In genomic region chr2:104814181-104814951, GRCm38 (mm10) we compare ENCODE assay signal across 13 mouse cellular contexts. TPM values are rescaled to one million over a fixed set of nuclear protein-coding genes. Genes with fewer than 3 reads are reported as not detected.
DNase-seq lines count a peak whose midpoint lies in the region; ATAC-seq and TF ChIP-seq lines count a peak whose summit lies in the region.
"Had no signal": no experiment of that assay in that cellular context is flagged by ENCODE, and none has a peak within 500 bp of the region (broad histone marks: within the 10 kb centered on the region; RNA-seq: fewer than 3 reads in every experiment).

No protein-coding gene starts in this region.

- 67% methylated on average over 5 of the region's 5 CpGs for WGBS in heart, embryonic 13.5 days
- WGBS in heart, embryonic 10.5 days: 73% methylated on average over 5 of the region's 5 CpGs
- WGBS in forebrain, postnatal 0 days: 27% methylated on average over 5 of the region's 5 CpGs
- WGBS in midbrain, embryonic 12.5 days: 52% methylated on average over 5 of the region's 5 CpGs

- H3K27me3 ChIP-seq in heart, embryonic 13.5 days (replicated peaks): no peaks in the 10 kb centered on the region
- H3K27me3 ChIP-seq in heart, embryonic 10.5 days (ENCODE audit: insufficient read depth, poor library complexity, severe bottlenecking): no peaks in the 10 kb centered on the region
- no peaks in the 10 kb centered on the region for H3K27me3 ChIP-seq in forebrain, postnatal 0 days (ENCODE audit: insufficient read depth, low read length)
- no peaks in the 10 kb centered on the region for H3K27me3 ChIP-seq in midbrain, embryonic 12.5 days

- H3K36me3 ChIP-seq in heart, embryonic 13.5 days: peaks cover 11% of the 10 kb centered on the region; the same call in 1 of the 2 replicates
- no peaks in the 10 kb centered on the region for H3K36me3 ChIP-seq in heart, embryonic 10.5 days
- H3K36me3 ChIP-seq in forebrain, postnatal 0 days (ENCODE audit: insufficient read depth): no peaks in the 10 kb centered on the region
- 0 out of 2 replicates have a peak, but pooled peaks cover 6% of the 10 kb centered on the region for H3K36me3 ChIP-seq in midbrain, embryonic 12.5 days

- no peak for DNase-seq in heart, embryonic 10.5 days (ENCODE audit: low spot score)
- peak; percentile 4 for DNase-seq in NIH3T3 (ENCODE audit: low read depth)
- peak; percentile 10 for DNase-seq in forebrain, postnatal 0 days
- DNase-seq in spleen, postnatal 4 days (ENCODE audit: low spot score in 2 of 2): no peak
- no peak for DNase-seq in layer of hippocampus, adult 11-12 months (ENCODE audit: low spot score)
- DNase-seq: adrenal gland, adult 2 months; heart, postnatal 36 days; left cerebral cortex, postnatal 4 days; thymus, adult 18-20 months had no signal

- peak overlapping the region; percentile 95; the same call in 1 of the 2 replicates for H3K4me2 ChIP-seq in heart, embryonic 13.5 days
- H3K4me2 ChIP-seq in forebrain, postnatal 0 days (ENCODE audit: low read depth): peak overlapping the region; percentile 78
- peak overlapping the region; percentile 64 for H3K4me2 ChIP-seq in midbrain, embryonic 12.5 days (replicated peaks)

- no peak for TF ChIP-seq CTCF in forebrain, postnatal 0 days (IDR thresholded peaks at IDR 0.05; ENCODE audit: low read depth)

- ATAC-seq in heart, embryonic 13.5 days (ENCODE audit: extremely low read depth, insufficient number of reproducible peaks, low FRiP score, low TSS enrichment): no peak
- no peak for ATAC-seq in forebrain, postnatal 0 days
- ATAC-seq in midbrain, embryonic 12.5 days (ENCODE audit: low FRiP score, low read depth): no peak
- ATAC-seq in inflammation-experienced regulatory T-cells, adult 6 months: no peak

- H3K9me3 ChIP-seq in heart, embryonic 13.5 days: no peaks in the 10 kb centered on the region
- no peaks in the 10 kb centered on the region for H3K9me3 ChIP-seq in heart, embryonic 10.5 days
- H3K9me3 ChIP-seq in forebrain, postnatal 0 days (ENCODE audit: low read length): no peaks in the 10 kb centered on the region
- no peaks in the 10 kb centered on the region for H3K9me3 ChIP-seq in midbrain, embryonic 12.5 days

- 0 out of 2 replicates have a peak overlapping the region, but pooled peaks have one; percentile 24 for H3K9ac ChIP-seq in heart, embryonic 13.5 days
- H3K9ac ChIP-seq in forebrain, postnatal 0 days: 0 out of 2 replicates have a peak overlapping the region, but pooled peaks have one; percentile 10
- H3K9ac ChIP-seq in midbrain, embryonic 12.5 days (replicated peaks): no peak overlapping the region

- H3K27ac ChIP-seq in heart, embryonic 13.5 days (replicated peaks): no peak overlapping the region
- H3K27ac ChIP-seq in heart, embryonic 10.5 days: no peak overlapping the region
- H3K27ac ChIP-seq in forebrain, postnatal 0 days (ENCODE audit: low read depth, low read length): no peak overlapping the region
- 0 out of 2 replicates have a peak overlapping the region, but pooled peaks have one; percentile 7 for H3K27ac ChIP-seq in midbrain, embryonic 12.5 days (replicated peaks)

- no peak overlapping the region for H3K4me3 ChIP-seq in heart, embryonic 13.5 days
- no peak overlapping the region; the same call in 1 of the 2 replicates for H3K4me3 ChIP-seq in heart, embryonic 10.5 days
- H3K4me3 ChIP-seq in forebrain, postnatal 0 days (ENCODE audit: low read depth, low read length): peak overlapping the region; percentile 96
- H3K4me3 ChIP-seq in midbrain, embryonic 12.5 days: peak overlapping the region; percentile 19; the same call in 1 of the 2 replicates

- H3K4me1 ChIP-seq in heart, embryonic 13.5 days: peaks cover 41% of the 10 kb centered on the region
- H3K4me1 ChIP-seq in heart, embryonic 10.5 days: peaks cover 12% of the 10 kb centered on the region
- H3K4me1 ChIP-seq in forebrain, postnatal 0 days (ENCODE audit: insufficient read depth): peaks cover 10% of the 10 kb centered on the region
- H3K4me1 ChIP-seq in midbrain, embryonic 12.5 days: peaks cover 31% of the 10 kb centered on the region

RNA-seq across cellular contexts. Expression of gene Qser1, which starts 2.2 kb away (rescaled TPM):
- polyA plus RNA-seq in heart, embryonic 13.5 days (2015; fragmentation: Nextera tagmentation; extraction: Ambion mirVana): 6.4 and 6.6 TPM in 2 replicates
- 7.4 and 8.3 TPM in 2 replicates for polyA plus RNA-seq in heart, embryonic 10.5 days (2016; fragmentation: Nextera tagmentation; extraction: Ambion mirVana)
- 10.8 and 14.1 TPM in 2 replicates for total RNA-seq in forebrain, postnatal 0 days (2014; rRNA removed)
- 2.4 and 3.4 TPM in 2 replicates for polyA plus RNA-seq in forebrain, postnatal 0 days (2015; fragmentation: Nextera tagmentation; extraction: Ambion mirVana)
- 11.0 and 12.9 TPM in 2 replicates for polyA plus RNA-seq in midbrain, embryonic 12.5 days (2016; fragmentation: Nextera tagmentation; extraction: Ambion mirVana)
- polyA plus RNA-seq in inflammation-experienced regulatory T-cells, adult 6 months (2017; shearing (Covaris generic)): 1 to 10 TPM in 2 of 3 experiments, not detected in 1; 1.5 to 1.8 TPM

RNA-seq across cellular contexts. Expression of gene Prrg4, which starts 35.3 kb away (rescaled TPM):
- polyA plus RNA-seq in heart, embryonic 13.5 days (2015; fragmentation: Nextera tagmentation; extraction: Ambion mirVana): 0.99 and 1.0 TPM in 2 replicates
- 0.67 and 0.76 TPM in 2 replicates for polyA plus RNA-seq in heart, embryonic 10.5 days (2016; fragmentation: Nextera tagmentation; extraction: Ambion mirVana)
- 1.2 TPM in 2 replicates for total RNA-seq in forebrain, postnatal 0 days (2014; rRNA removed)
- 0.31 and 1.1 TPM in 2 replicates for polyA plus RNA-seq in forebrain, postnatal 0 days (2015; fragmentation: Nextera tagmentation; extraction: Ambion mirVana)
- 0.43 and 0.73 TPM in 2 replicates for polyA plus RNA-seq in midbrain, embryonic 12.5 days (2016; fragmentation: Nextera tagmentation; extraction: Ambion mirVana)
- 1 to 10 TPM in 1 of 3 experiments, under 1 TPM in 2; 0.18 to 1.6 (median 0.46) TPM for polyA plus RNA-seq in inflammation-experienced regulatory T-cells, adult 6 months (2017; shearing (Covaris generic))

RNA-seq across cellular contexts. Expression of gene Ccdc73, which starts 53.2 kb away (rescaled TPM):
- polyA plus RNA-seq in heart, embryonic 13.5 days (2015; fragmentation: Nextera tagmentation; extraction: Ambion mirVana): 7.6 and 8.2 TPM in 2 replicates
- polyA plus RNA-seq in heart, embryonic 10.5 days (2016; fragmentation: Nextera tagmentation; extraction: Ambion mirVana): 4.0 and 4.6 TPM in 2 replicates
- not detected in 2 replicates for total RNA-seq in forebrain, postnatal 0 days (2014; rRNA removed)
- polyA plus RNA-seq in forebrain, postnatal 0 days (2015; fragmentation: Nextera tagmentation; extraction: Ambion mirVana): 3.9 and 4.8 TPM in 2 replicates
- 8.5 and 8.9 TPM in 2 replicates for polyA plus RNA-seq in midbrain, embryonic 12.5 days (2016; fragmentation: Nextera tagmentation; extraction: Ambion mirVana)
- 1 to 10 TPM; 2.8 to 7.2 (median 3.0) TPM for polyA plus RNA-seq in inflammation-experienced regulatory T-cells, adult 6 months (2017; shearing (Covaris generic))
- total RNA-seq: neutrophil, adult 5-6 weeks had no signal

Comparison
In these comparisons a context has a peak if more than half of its experiments do, and no peak if none do; other contexts are left out.
1. H3K4me3 ChIP-seq: peak in forebrain, postnatal 0 days (single experiment) and midbrain, embryonic 12.5 days (single experiment); none in heart, embryonic 13.5 days (single experiment) and heart, embryonic 10.5 days (single experiment).
2. DNase-seq: peak in NIH3T3 (single experiment) and forebrain, postnatal 0 days (single experiment); none in heart, embryonic 10.5 days (single experiment), spleen, postnatal 4 days (0 of 2) and layer of hippocampus, adult 11-12 months (single experiment).
3. Peak in every context shown above with its lines, with median percentiles within 50 percentile points of each other: H3K4me2 ChIP-seq.